In the genomic region with DNA sequence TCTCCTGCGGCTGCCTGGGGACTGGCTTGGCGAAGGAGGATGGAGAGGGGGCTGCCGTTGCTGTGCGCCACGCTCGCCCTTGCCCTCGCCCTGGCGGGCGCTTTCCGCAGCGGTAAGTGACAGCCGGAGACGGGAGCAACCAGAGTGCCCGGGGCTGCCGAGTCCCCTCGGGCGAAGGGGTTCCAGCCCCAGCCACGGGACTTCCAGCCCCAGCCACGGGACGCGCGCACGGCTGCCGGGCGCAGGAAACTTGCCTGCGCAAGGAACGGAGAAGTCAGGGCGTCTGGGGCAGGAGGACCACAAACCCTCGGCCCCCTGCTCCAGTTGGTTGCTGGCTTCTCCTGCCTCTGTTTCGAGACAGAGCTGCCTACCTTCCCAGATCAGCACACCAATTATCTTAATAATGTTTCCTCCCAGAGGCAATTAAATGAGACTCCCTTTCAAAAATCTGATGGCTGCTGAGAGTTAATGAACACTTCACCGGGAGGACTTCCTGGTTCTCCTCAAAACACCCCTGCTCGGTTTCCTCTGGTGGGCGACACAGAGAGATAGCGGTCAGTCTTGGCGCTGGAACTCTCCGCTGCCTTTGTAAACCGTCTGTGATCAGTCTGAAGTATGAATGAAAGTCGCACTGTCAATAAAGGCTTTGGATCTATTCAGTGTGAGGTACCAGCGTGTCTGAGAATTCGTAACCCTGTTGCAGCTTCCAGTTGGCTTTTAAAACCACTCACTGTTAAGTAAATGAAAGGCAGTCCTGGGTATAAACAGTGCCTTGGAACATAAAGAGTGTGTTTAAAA, we compare ENCODE assay signal across 8 mouse cellular contexts. TPM values are rescaled to one million over a fixed set of nuclear protein-coding genes. Genes with fewer than 3 reads are reported as not detected.
DNase-seq lines count a peak whose midpoint lies in the region; ATAC-seq and TF ChIP-seq lines count a peak whose summit lies in the region.

No protein-coding gene starts in this region.

- no peak for TF ChIP-seq CTCF in E14TG2a.4 (conservative IDR thresholded peaks at IDR 0.05; ENCODE audit: low read length)
- no peak; the same call in 1 of the 2 replicates for TF ChIP-seq CTCF in left cerebral cortex, adult 2 months (IDR thresholded peaks at IDR 0.05)

- peak; percentile 14 to 40 for DNase-seq in frontal cortex, postnatal 14 days (ENCODE audit: low spot score in 2 of 2)
- no peak for DNase-seq in frontal cortex, postnatal 36 days (ENCODE audit: low spot score in 2 of 2)
- peak; percentile 74 for DNase-seq in embryonic facial prominence, embryonic 10.5 days (ENCODE audit: low spot score)
- DNase-seq in left cerebral cortex, adult 2 months (ENCODE audit: extremely low spot score in 1 of 2, low spot score in 2 of 2), result peak; percentile 40 to 46
- peak; percentile 59 for DNase-seq in mesoderm, embryonic 11.5 days (ENCODE audit: low read depth, low spot score)
- DNase-seq in thymus, adult 18-20 months, result peak; percentile 31 to 37

- intact Hi-C loops in left cerebral cortex, adult 2 months (cut with DNase I), result loop anchor here (2.0 to 10.0 kb wide), 12 partner anchors 87 to 1027 kb away; no protein-coding TSS in a partner anchor

- peaks cover 74% of the 10 kb centered on the region for H3K27me3 ChIP-seq in E14TG2a.4 (ENCODE audit: insufficient read depth, low read length)
- H3K27me3 ChIP-seq in embryonic facial prominence, embryonic 10.5 days (replicated peaks; ENCODE audit: low read depth, poor library complexity, severe bottlenecking), result peaks cover 67% of the 10 kb centered on the region
- H3K27me3 ChIP-seq in heart, embryonic 15.5 days, result no peaks in the 10 kb centered on the region

- H3K27ac ChIP-seq in embryonic facial prominence, embryonic 10.5 days (replicated peaks), result peak overlapping the region; percentile 86
- H3K27ac ChIP-seq in heart, embryonic 15.5 days, result peak overlapping the region; percentile 99
- peak overlapping the region; percentile 95 for H3K27ac ChIP-seq in left cerebral cortex, adult 2 months

- peak overlapping the region; percentile 92 for H3K4me2 ChIP-seq in heart, embryonic 15.5 days

- under 1% methylated on average over 40 of the region's 40 CpGs for WGBS in embryonic facial prominence, embryonic 10.5 days
- WGBS in heart, embryonic 15.5 days, result under 1% methylated on average over 40 of the region's 40 CpGs

- no peaks in the 10 kb centered on the region for H3K9me3 ChIP-seq in E14TG2a.4 (ENCODE audit: low read length)
- no peaks in the 10 kb centered on the region for H3K9me3 ChIP-seq in embryonic facial prominence, embryonic 10.5 days
- H3K9me3 ChIP-seq in heart, embryonic 15.5 days (replicated peaks), result no peaks in the 10 kb centered on the region

- H3K9ac ChIP-seq in heart, embryonic 15.5 days, result peak overlapping the region; percentile 98

- H3K4me3 ChIP-seq in E14TG2a.4 (replicated peaks; ENCODE audit: low read length), result peak overlapping the region; percentile 81
- H3K4me3 ChIP-seq in embryonic facial prominence, embryonic 10.5 days, result peak overlapping the region; percentile 79
- peak overlapping the region; percentile 98 for H3K4me3 ChIP-seq in heart, embryonic 15.5 days
- peak overlapping the region; percentile 57 for H3K4me3 ChIP-seq in left cerebral cortex, adult 2 months

- H3K4me1 ChIP-seq in E14TG2a.4 (replicated peaks; ENCODE audit: low read depth, low read length), result peaks cover 31% of the 10 kb centered on the region
- H3K4me1 ChIP-seq in embryonic facial prominence, embryonic 10.5 days, result peaks cover 52% of the 10 kb centered on the region
- H3K4me1 ChIP-seq in heart, embryonic 15.5 days (replicated peaks), result peaks cover 36% of the 10 kb centered on the region

- no peaks in the 10 kb centered on the region for H3K36me3 ChIP-seq in E14TG2a.4 (ENCODE audit: insufficient read depth, low read length)
- no peaks in the 10 kb centered on the region for H3K36me3 ChIP-seq in embryonic facial prominence, embryonic 10.5 days (replicated peaks)
- 0 out of 2 replicates have a peak, but pooled peaks cover 4% of the 10 kb centered on the region for H3K36me3 ChIP-seq in heart, embryonic 15.5 days

- ATAC-seq in heart, embryonic 15.5 days (replicated peaks; ENCODE audit: insufficient number of reproducible peaks, insufficient read depth, low FRiP score, low read depth), result no peak

RNA-seq across cellular contexts. Expression of gene Nrp1, which starts 1.3 kb away (rescaled TPM):
- 34.2 and 39.4 TPM in 2 replicates for polyA plus RNA-seq in embryonic facial prominence, embryonic 10.5 days (2016; fragmentation: Nextera tagmentation; extraction: Ambion mirVana)
- 138 and 147 TPM in 2 replicates for polyA plus RNA-seq in heart, embryonic 15.5 days (2015; fragmentation: Nextera tagmentation; extraction: Ambion mirVana)
- total RNA-seq in left cerebral cortex, adult 2 months (2021), result 10 to 100 TPM; 27.5 to 29.2 TPM

Comparison
In these comparisons a context has a peak if more than half of its experiments do, and no peak if none do; other contexts are left out.
1. DNase-seq: peak in frontal cortex, postnatal 14 days (2 of 2), embryonic facial prominence, embryonic 10.5 days (single experiment), left cerebral cortex, adult 2 months (2 of 2), mesoderm, embryonic 11.5 days (single experiment) and thymus, adult 18-20 months (2 of 2); none in frontal cortex, postnatal 36 days (0 of 2).
2. Peak in every context shown above with its lines, with median percentiles within 50 percentile points of each other: H3K4me3 ChIP-seq and H3K27ac ChIP-seq.